Mouse (Mus musculus) frontal cortex, adult 2 months (tissue): ENCODE measurements around the gene Slco3a1. TPM values are rescaled to one million over a fixed set of nuclear protein-coding genes. Genes with fewer than 3 reads are reported as not detected.

Experiments
- DNase-seq, 2 experiments: peaks; one replicate each; pipeline ENCODE4 v3.0.0; 2022; ENCODE audit warnings: low spot score in 1 of 2; ENCODE audit errors: extremely low spot score in 1 of 2
- polyA plus RNA-seq: library from polyadenylated mRNA; depleted of rRNA; stranded (reverse); fragments of >200 nt; gene quantifications from 2 replicates; pipeline ENCODE4 v1.2.3, GENCODE M21; 2012

Slco3a1 gene
- polyA plus RNA-seq, 1 experiment, result 27.7 TPM

- DNase-seq, result peak in 1 of 2 experiments; percentile 26
Observed at GRCm38 (mm10) chr7:74529183-74529757, 25.3 kb downstream of the Slco3a1 start.

- no peak for DNase-seq
Observed at GRCm38 (mm10) chr7:74528182-74528581, 26.4 kb downstream of the Slco3a1 start.

GRCm38 (mm10) chr7:74527689-74528088 is 26.9 kb downstream of the Slco3a1 start:
- no peak for DNase-seq

- DNase-seq, result peak in 1 of 2 experiments; percentile 17
Observed at GRCm38 (mm10) chr7:74526030-74526429, 28.6 kb downstream of the Slco3a1 start.

- no peak for DNase-seq
Observed at GRCm38 (mm10) chr7:74525586-74525985, 29.0 kb downstream of the Slco3a1 start.

GRCm38 (mm10) chr7:74524188-74524971 is 30.2 kb downstream of the Slco3a1 start:
- DNase-seq, result no peak

GRCm38 (mm10) chr7:74523086-74523485 is 31.5 kb downstream of the Slco3a1 start:
- DNase-seq, result no peak

- DNase-seq, result no peak
Observed at GRCm38 (mm10) chr7:74522260-74522659, 32.3 kb downstream of the Slco3a1 start.

GRCm38 (mm10) chr7:74519386-74519785 is 35.2 kb downstream of the Slco3a1 start:
- DNase-seq, result no peak

GRCm38 (mm10) chr7:74518776-74519175 is 35.8 kb downstream of the Slco3a1 start:
- no peak for DNase-seq

GRCm38 (mm10) chr7:74518255-74518654 is 36.3 kb downstream of the Slco3a1 start:
- DNase-seq, result no peak

GRCm38 (mm10) chr7:74510676-74511075 is 43.9 kb downstream of the Slco3a1 start:
- DNase-seq, result no peak

- DNase-seq, result no peak
Observed at GRCm38 (mm10) chr7:74508205-74508604, 46.4 kb downstream of the Slco3a1 start.

GRCm38 (mm10) chr7:74506856-74507255 is 47.7 kb downstream of the Slco3a1 start:
- no peak for DNase-seq

- DNase-seq, result no peak
Observed at GRCm38 (mm10) chr7:74505635-74506034, 48.9 kb downstream of the Slco3a1 start.

- DNase-seq, result peak in 1 of 2 experiments; percentile 17
Observed at GRCm38 (mm10) chr7:74501187-74501586, 53.4 kb downstream of the Slco3a1 start.

- DNase-seq, result no peak
Observed at GRCm38 (mm10) chr7:74499470-74499869, 55.1 kb downstream of the Slco3a1 start.

- no peak for DNase-seq
Observed at GRCm38 (mm10) chr7:74498266-74498980, 56.2 kb downstream of the Slco3a1 start.

GRCm38 (mm10) chr7:74497203-74497602 is 57.4 kb downstream of the Slco3a1 start:
- no peak for DNase-seq

GRCm38 (mm10) chr7:74495451-74495850 is 59.1 kb downstream of the Slco3a1 start:
- DNase-seq, result no peak

- DNase-seq, result no peak
Observed at GRCm38 (mm10) chr7:74493775-74494174, 60.8 kb downstream of the Slco3a1 start.
